In genomic region chr3:66970261-66970660, GRCm38 (mm10) we compare ENCODE assay signal across 13 mouse cellular contexts. TPM values are rescaled to one million over a fixed set of nuclear protein-coding genes. Genes with fewer than 3 reads are reported as not detected.
DNase-seq lines count a peak whose midpoint lies in the region; ATAC-seq and TF ChIP-seq lines count a peak whose summit lies in the region.
"Had no signal": no experiment of that assay in that cellular context is flagged by ENCODE, and none has a peak within 500 bp of the region (broad histone marks: within the 10 kb centered on the region; RNA-seq: fewer than 3 reads in every experiment).

No protein-coding gene starts in this region.

- no peak for TF ChIP-seq CTCF in heart, adult 2 months (IDR thresholded peaks at IDR 0.05)

- H3K27me3 ChIP-seq in heart, embryonic 13.5 days (replicated peaks), result peaks cover 78% of the 10 kb centered on the region
- H3K27me3 ChIP-seq in heart, adult 2 months (ENCODE audit: control insufficient read depth, insufficient read depth, low read length), result peaks cover 22% of the 10 kb centered on the region
- peaks cover 41% of the 10 kb centered on the region for H3K27me3 ChIP-seq in embryonic facial prominence, embryonic 12.5 days
- peaks cover 52% of the 10 kb centered on the region for H3K27me3 ChIP-seq in limb, embryonic 10.5 days (ENCODE audit: low read depth, poor library complexity, severe bottlenecking)
- H3K27me3 ChIP-seq in midbrain, embryonic 15.5 days (replicated peaks), result peaks cover 32% of the 10 kb centered on the region

- intact Hi-C loops in heart, adult 2 months (cut with DNase I), result loop anchor here (2.0 kb wide), 1 partner anchor 17 kb away; no protein-coding TSS in a partner anchor

- TF ChIP-seq EP300 in heart, adult 2 months (IDR thresholded peaks at IDR 0.05; ENCODE audit: insufficient read depth, low read depth, low read length), result no peak

- H3K9ac ChIP-seq in heart, embryonic 13.5 days, result no peak overlapping the region
- no peak overlapping the region for H3K9ac ChIP-seq in heart, adult 2 months (ENCODE audit: low read depth, low read length)
- H3K9ac ChIP-seq in embryonic facial prominence, embryonic 12.5 days, result no peak overlapping the region
- no peak overlapping the region for H3K9ac ChIP-seq in midbrain, embryonic 15.5 days

- peak overlapping the region; percentile 35 for H3K4me3 ChIP-seq in heart, embryonic 13.5 days
- H3K4me3 ChIP-seq in heart, adult 2 months, result no peak overlapping the region
- peak overlapping the region; percentile 17; the same call in 1 of the 2 replicates for H3K4me3 ChIP-seq in embryonic facial prominence, embryonic 12.5 days
- peak overlapping the region; percentile 39 for H3K4me3 ChIP-seq in limb, embryonic 10.5 days
- H3K4me3 ChIP-seq in midbrain, embryonic 15.5 days, result peak overlapping the region; percentile 17

- no peak overlapping the region for H3K27ac ChIP-seq in heart, embryonic 13.5 days (replicated peaks)
- H3K27ac ChIP-seq in heart, adult 2 months, result no peak overlapping the region
- no peak overlapping the region for H3K27ac ChIP-seq in embryonic facial prominence, embryonic 12.5 days
- H3K27ac ChIP-seq in limb, embryonic 10.5 days, result peak overlapping the region; percentile 80
- H3K27ac ChIP-seq in midbrain, embryonic 15.5 days, result no peak overlapping the region

- no peak; the same call in 1 of the 2 replicates for ATAC-seq in heart, embryonic 13.5 days (ENCODE audit: extremely low read depth, insufficient number of reproducible peaks, low FRiP score, low TSS enrichment)
- ATAC-seq in embryonic facial prominence, embryonic 12.5 days (ENCODE audit: insufficient number of reproducible peaks, insufficient read depth, low FRiP score, low TSS enrichment), result no peak
- ATAC-seq in midbrain, embryonic 15.5 days (replicated peaks), result no peak; the same call in 1 of the 2 replicates
- ATAC-seq: activated CD4-positive, CD25-positive, alpha-beta regulatory T cell, adult 4 months had no signal

- DNase-seq in heart, adult 2 months, result no peak
- peak; percentile 40 for DNase-seq in limb, embryonic 10.5 days (ENCODE audit: low spot score)
- DNase-seq in urinary bladder, postnatal 4 days (ENCODE audit: low spot score in 2 of 2), result no peak
- no peak for DNase-seq in thymus, postnatal 10 days (ENCODE audit: low spot score in 2 of 2)
- no peak for DNase-seq in frontal cortex, postnatal 25 days (ENCODE audit: low spot score in 2 of 2)
- DNase-seq: gastrocnemius, postnatal 36 days; kidney, adult 11 months; lung, adult 2 months; right cerebral cortex, postnatal 25 days had no signal

- WGBS in heart, embryonic 13.5 days, result 4% methylated on average over 10 of the region's 10 CpGs
- 9% methylated on average over 10 of the region's 10 CpGs for WGBS in heart, adult 2 months
- WGBS in embryonic facial prominence, embryonic 12.5 days, result 2% methylated on average over 10 of the region's 10 CpGs
- WGBS in limb, embryonic 10.5 days, result 4% methylated on average over 10 of the region's 10 CpGs
- whole genome bisulfite sequencing in midbrain, embryonic 15.5 days, result 4% methylated on average over 10 of the region's 10 CpGs

- peak overlapping the region; percentile 50 for H3K4me2 ChIP-seq in heart, embryonic 13.5 days
- peak overlapping the region; percentile 41 for H3K4me2 ChIP-seq in embryonic facial prominence, embryonic 12.5 days (replicated peaks)
- peak overlapping the region; percentile 47 for H3K4me2 ChIP-seq in midbrain, embryonic 15.5 days

- H3K36me3 ChIP-seq in heart, embryonic 13.5 days, result no peaks in the 10 kb centered on the region
- no peaks in the 10 kb centered on the region for H3K36me3 ChIP-seq in heart, adult 2 months (ENCODE audit: control insufficient read depth, insufficient read depth, low read length)
- no peaks in the 10 kb centered on the region for H3K36me3 ChIP-seq in embryonic facial prominence, embryonic 12.5 days
- peaks cover 33% of the 10 kb centered on the region for H3K36me3 ChIP-seq in limb, embryonic 10.5 days
- H3K36me3 ChIP-seq in midbrain, embryonic 15.5 days (replicated peaks), result no peaks in the 10 kb centered on the region

- no peak for TF ChIP-seq POLR2A in heart, adult 2 months (IDR thresholded peaks at IDR 0.05; ENCODE audit: insufficient read depth, low read depth, low read length)

- no peaks in the 10 kb centered on the region for H3K9me3 ChIP-seq in heart, embryonic 13.5 days
- no peaks in the 10 kb centered on the region for H3K9me3 ChIP-seq in embryonic facial prominence, embryonic 12.5 days
- H3K9me3 ChIP-seq in limb, embryonic 10.5 days (replicated peaks), result no peaks in the 10 kb centered on the region
- H3K9me3 ChIP-seq in midbrain, embryonic 15.5 days, result no peaks in the 10 kb centered on the region

- H3K4me1 ChIP-seq in heart, embryonic 13.5 days, result peaks cover 19% of the 10 kb centered on the region
- H3K4me1 ChIP-seq in heart, adult 2 months (ENCODE audit: control insufficient read depth, insufficient read depth, low read length), result no peaks in the 10 kb centered on the region
- peaks cover 21% of the 10 kb centered on the region for H3K4me1 ChIP-seq in embryonic facial prominence, embryonic 12.5 days
- peaks cover 80% of the 10 kb centered on the region for H3K4me1 ChIP-seq in limb, embryonic 10.5 days
- H3K4me1 ChIP-seq in midbrain, embryonic 15.5 days, result peaks cover 29% of the 10 kb centered on the region

- no peaks in the 10 kb centered on the region for H3K79me2 ChIP-seq in heart, adult 2 months (replicated peaks; ENCODE audit: control insufficient read depth, insufficient read depth, low read length)

RNA-seq across cellular contexts. Expression of gene Rsrc1, which starts 10.9 kb away (rescaled TPM):
- 22.3 and 22.4 TPM in 2 replicates for polyA plus RNA-seq in heart, embryonic 13.5 days (2015; fragmentation: Nextera tagmentation; extraction: Ambion mirVana)
- 10 to 100 TPM; 10.6 to 11.0 TPM for total RNA-seq in heart, adult 2 months (2021)
- 2.4 and 4.0 TPM in 2 replicates for polyA plus RNA-seq in heart, adult 2 months (2012; rRNA removed)
- 47.3 and 48.2 TPM in 2 replicates for polyA plus RNA-seq in embryonic facial prominence, embryonic 12.5 days (2016; fragmentation: Nextera tagmentation; extraction: Ambion mirVana)
- 54.6 and 54.7 TPM in 2 replicates for polyA plus RNA-seq in limb, embryonic 10.5 days (2016; fragmentation: Nextera tagmentation; extraction: Ambion mirVana)
- 38.8 and 39.3 TPM in 2 replicates for polyA plus RNA-seq in midbrain, embryonic 15.5 days (2015; fragmentation: Nextera tagmentation; extraction: Ambion mirVana)

RNA-seq across cellular contexts. Expression of gene Shox2, which starts 11.3 kb away (rescaled TPM):
- polyA plus RNA-seq in heart, embryonic 13.5 days (2015; fragmentation: Nextera tagmentation; extraction: Ambion mirVana), result 5.8 and 7.8 TPM in 2 replicates
- under 1 TPM; 0.68 to 0.76 TPM for total RNA-seq in heart, adult 2 months (2021)
- 1.00 and 2.0 TPM in 2 replicates for polyA plus RNA-seq in heart, adult 2 months (2012; rRNA removed)
- 31.6 and 38.4 TPM in 2 replicates for polyA plus RNA-seq in embryonic facial prominence, embryonic 12.5 days (2016; fragmentation: Nextera tagmentation; extraction: Ambion mirVana)
- 101 and 131 TPM in 2 replicates for polyA plus RNA-seq in limb, embryonic 10.5 days (2016; fragmentation: Nextera tagmentation; extraction: Ambion mirVana)
- polyA plus RNA-seq in midbrain, embryonic 15.5 days (2015; fragmentation: Nextera tagmentation; extraction: Ambion mirVana), result 56.1 and 58.6 TPM in 2 replicates
- polyA plus RNA-seq: activated CD4-positive, CD25-positive, alpha-beta regulatory T cell, adult 4 months had no signal
